Mouse (Mus musculus): ENCODE data around the gene Degs2. TPM values are rescaled to one million over a fixed set of nuclear protein-coding genes. Genes with fewer than 3 reads are reported as not detected.

Degs2 gene
- polyA plus RNA-seq, 1 experiment from 2014 or later, result 1.8 TPM

- no peak overlapping the region for H3K27ac ChIP-seq
- H3K9me3 ChIP-seq, result no peaks in the 10 kb centered on the region
- H3K4me1 ChIP-seq (replicated peaks), result peaks cover 16% of the 10 kb centered on the region
- H3K27me3 ChIP-seq, result peaks cover 54% of the 10 kb centered on the region
- no peak overlapping the region for H3K9ac ChIP-seq (replicated peaks)
- no peak for ATAC-seq (ENCODE audit: insufficient number of reproducible peaks, insufficient read depth, low FRiP score, low TSS enrichment, low read depth)
- H3K36me3 ChIP-seq, result no peaks in the 10 kb centered on the region
- WGBS, result 77% methylated on average over 5 of the region's 5 CpGs
- no peak overlapping the region for H3K4me3 ChIP-seq (replicated peaks)
- no peak overlapping the region for H3K4me2 ChIP-seq
Measured at GRCm38 (mm10) chr12:108700037-108700436, 2.1 kb downstream of the Degs2 start.

GRCm38 (mm10) chr12:108699576-108699975, 2.5 kb downstream of the Degs2 start:
- no peaks in the 10 kb centered on the region for H3K9me3 ChIP-seq
- H3K4me2 ChIP-seq, result no peak overlapping the region
- H3K27ac ChIP-seq, result no peak overlapping the region
- 76% methylated on average over 10 of the region's 10 CpGs for WGBS
- peaks cover 50% of the 10 kb centered on the region for H3K27me3 ChIP-seq
- peaks cover 16% of the 10 kb centered on the region for H3K4me1 ChIP-seq (replicated peaks)
- ATAC-seq (ENCODE audit: insufficient number of reproducible peaks, insufficient read depth, low FRiP score, low TSS enrichment, low read depth), result no peak
- no peak overlapping the region for H3K9ac ChIP-seq (replicated peaks)
- no peaks in the 10 kb centered on the region for H3K36me3 ChIP-seq
- no peak overlapping the region for H3K4me3 ChIP-seq (replicated peaks)

GRCm38 (mm10) chr12:108698697-108699471, 3.2 kb downstream of the Degs2 start:
- Histone ChIP-seq H3K9ac (replicated peaks) (no peak overlapping the region), H3K4me3 (replicated peaks) (no peak overlapping the region), H3K4me2 (no peak overlapping the region), H3K36me3 (no peaks in the 10 kb centered on the region), H3K27ac (no peak overlapping the region), H3K9me3 (no peaks in the 10 kb centered on the region), H3K4me1 (replicated peaks) (peaks cover 16% of the 10 kb centered on the region), H3K27me3 (peaks cover 44% of the 10 kb centered on the region)
- WGBS, result 73% methylated on average over 11 of the region's 11 CpGs
- ATAC-seq (ENCODE audit: insufficient number of reproducible peaks, insufficient read depth, low FRiP score, low TSS enrichment, low read depth), result no peak

GRCm38 (mm10) chr12:108694223-108694622, 7.9 kb downstream of the Degs2 start:
- no peaks in the 10 kb centered on the region for H3K9me3 ChIP-seq
- no peak overlapping the region for H3K4me2 ChIP-seq
- H3K4me1 ChIP-seq (replicated peaks), result peaks cover 6% of the 10 kb centered on the region; the same call in 1 of the 2 replicates
- no peaks in the 10 kb centered on the region for H3K27me3 ChIP-seq
- no peak for ATAC-seq (ENCODE audit: insufficient number of reproducible peaks, insufficient read depth, low FRiP score, low TSS enrichment, low read depth)
- peaks cover 7% of the 10 kb centered on the region for H3K36me3 ChIP-seq
- 84% methylated on average over 1 of the region's 1 CpGs for WGBS
- H3K27ac ChIP-seq, result no peak overlapping the region
- no peak overlapping the region for H3K4me3 ChIP-seq (replicated peaks)
- no peak overlapping the region for H3K9ac ChIP-seq (replicated peaks)

- H3K4me2 ChIP-seq, result no peak overlapping the region
- H3K4me1 ChIP-seq (replicated peaks), result 0 out of 2 replicates have a peak, but pooled peaks cover under 1% of the 10 kb centered on the region
- H3K9ac ChIP-seq (replicated peaks), result no peak overlapping the region
- H3K27me3 ChIP-seq, result no peaks in the 10 kb centered on the region
- 82% methylated on average over 2 of the region's 2 CpGs for WGBS
- H3K36me3 ChIP-seq, result peaks cover 13% of the 10 kb centered on the region
- no peaks in the 10 kb centered on the region for H3K9me3 ChIP-seq
- no peak for ATAC-seq (ENCODE audit: insufficient number of reproducible peaks, insufficient read depth, low FRiP score, low TSS enrichment, low read depth)
- no peak overlapping the region for H3K4me3 ChIP-seq (replicated peaks)
- H3K27ac ChIP-seq, result no peak overlapping the region
Measured at GRCm38 (mm10) chr12:108693592-108693991, 8.5 kb downstream of the Degs2 start.

- Histone ChIP-seq H3K4me3 (replicated peaks) (no peak overlapping the region), H3K9me3 (no peaks in the 10 kb centered on the region), H3K27ac (no peak overlapping the region), H3K9ac (replicated peaks) (no peak overlapping the region), H3K4me2 (no peak overlapping the region), H3K27me3 (no peaks in the 10 kb centered on the region), H3K36me3 (peaks cover 44% of the 10 kb centered on the region), H3K4me1 (replicated peaks) (no peaks in the 10 kb centered on the region)
- 79% methylated on average over 9 of the region's 9 CpGs for WGBS
- ATAC-seq (ENCODE audit: insufficient number of reproducible peaks, insufficient read depth, low FRiP score, low TSS enrichment, low read depth), result no peak
Measured at GRCm38 (mm10) chr12:108690529-108690928, 11.6 kb downstream of the Degs2 start.

- 89% methylated on average over 9 of the region's 9 CpGs for WGBS
- Histone ChIP-seq H3K9ac (replicated peaks) (no peak overlapping the region), H3K4me3 (replicated peaks) (no peak overlapping the region), H3K27ac (no peak overlapping the region), H3K27me3 (no peaks in the 10 kb centered on the region), H3K9me3 (no peaks in the 10 kb centered on the region), H3K36me3 (peaks cover 55% of the 10 kb centered on the region), H3K4me1 (replicated peaks) (no peaks in the 10 kb centered on the region), H3K4me2 (no peak overlapping the region)
- no peak for ATAC-seq (ENCODE audit: insufficient number of reproducible peaks, insufficient read depth, low FRiP score, low TSS enrichment, low read depth)
Measured at GRCm38 (mm10) chr12:108689167-108689566, 12.9 kb downstream of the Degs2 start.

GRCm38 (mm10) chr12:108686926-108687325, 15.2 kb downstream of the Degs2 start:
- Histone ChIP-seq H3K4me2 (no peak overlapping the region), H3K9ac (replicated peaks) (no peak overlapping the region), H3K4me3 (replicated peaks) (no peak overlapping the region), H3K36me3 (peaks cover 78% of the 10 kb centered on the region), H3K4me1 (replicated peaks) (no peaks in the 10 kb centered on the region), H3K9me3 (no peaks in the 10 kb centered on the region), H3K27me3 (no peaks in the 10 kb centered on the region), H3K27ac (no peak overlapping the region)
- ATAC-seq (ENCODE audit: insufficient number of reproducible peaks, insufficient read depth, low FRiP score, low TSS enrichment, low read depth), result no peak
- WGBS, result 63% methylated on average over 6 of the region's 6 CpGs

- H3K27me3 ChIP-seq, result no peaks in the 10 kb centered on the region
- H3K4me3 ChIP-seq (replicated peaks), result no peak overlapping the region
- H3K4me2 ChIP-seq, result no peak overlapping the region
- no peaks in the 10 kb centered on the region for H3K9me3 ChIP-seq
- no peaks in the 10 kb centered on the region for H3K4me1 ChIP-seq (replicated peaks)
- WGBS, result 79% methylated on average over 6 of the region's 6 CpGs
- peaks cover 82% of the 10 kb centered on the region for H3K36me3 ChIP-seq
- no peak for ATAC-seq (ENCODE audit: insufficient number of reproducible peaks, insufficient read depth, low FRiP score, low TSS enrichment, low read depth)
- no peak overlapping the region for H3K27ac ChIP-seq
- H3K9ac ChIP-seq (replicated peaks), result no peak overlapping the region
Measured at GRCm38 (mm10) chr12:108686463-108686862, 15.7 kb downstream of the Degs2 start.

- no peak overlapping the region for H3K9ac ChIP-seq (replicated peaks)
- no peak overlapping the region for H3K27ac ChIP-seq
- peaks cover 91% of the 10 kb centered on the region for H3K36me3 ChIP-seq
- ATAC-seq (ENCODE audit: insufficient number of reproducible peaks, insufficient read depth, low FRiP score, low TSS enrichment, low read depth), result no peak
- no peaks in the 10 kb centered on the region for H3K27me3 ChIP-seq
- no peak overlapping the region for H3K4me3 ChIP-seq (replicated peaks)
- 92% methylated on average over 13 of the region's 13 CpGs for WGBS
- no peaks in the 10 kb centered on the region for H3K9me3 ChIP-seq
- no peak overlapping the region for H3K4me2 ChIP-seq
- no peaks in the 10 kb centered on the region for H3K4me1 ChIP-seq (replicated peaks)
Measured at GRCm38 (mm10) chr12:108682240-108683023, 19.7 kb downstream of the Degs2 start.

- H3K4me1 ChIP-seq (replicated peaks), result no peaks in the 10 kb centered on the region
- 89% methylated on average over 8 of the region's 8 CpGs for WGBS
Measured at GRCm38 (mm10) chr12:108680861-108681260, 21.3 kb downstream of the Degs2 start.

More at GRCm38 (mm10) chr12:108680861-108681260, 21.3 kb downstream of the Degs2 start:
- no peak overlapping the region for H3K4me3 ChIP-seq (replicated peaks)
- no peak overlapping the region for H3K27ac ChIP-seq
- no peaks in the 10 kb centered on the region for H3K27me3 ChIP-seq
- H3K36me3 ChIP-seq, result peaks cover 90% of the 10 kb centered on the region
- H3K9ac ChIP-seq (replicated peaks), result no peak overlapping the region
- H3K4me2 ChIP-seq, result no peak overlapping the region
- H3K9me3 ChIP-seq, result no peaks in the 10 kb centered on the region
- ATAC-seq (ENCODE audit: insufficient number of reproducible peaks, insufficient read depth, low FRiP score, low TSS enrichment, low read depth), result no peak
